Mouse (Mus musculus): ENCODE results near the gene Cd209d. TPM values are rescaled to one million over a fixed set of nuclear protein-coding genes. Genes with fewer than 3 reads are reported as not detected.
"Not testable (repeated sequence)": the region's sequence is repeated elsewhere in the genome, so short reads cannot be mapped to it uniquely, and the experiment has no call there.

The Cd209d gene
- polyA plus RNA-seq (2012; rRNA removed), result not detected in 2 replicates

- TF ChIP-seq CTCF (IDR thresholded peaks at IDR 0.05; ENCODE audit: borderline replicate concordance, extremely low read depth, insufficient read depth, insufficient read length), result no peak
- no peak for TF ChIP-seq POLR2A (IDR thresholded peaks at IDR 0.05; ENCODE audit: borderline replicate concordance, extremely low read depth, insufficient read depth, insufficient read length, poor library complexity, severe bottlenecking)
- no peak for DNase-seq (ENCODE audit: low read depth)
Observed at GRCm38 (mm10) chr8:3878455-3878854, at the start of gene Cd209d. Gene Cd209d (minus strand): TSS chr8:3878555.

GRCm38 (mm10) chr8:3926744-3927143 is 48.4 kb upstream of the Cd209d start, which contains the start of gene Cd209b:
Gene Cd209b (minus strand): TSS chr8:3926844.
- TF ChIP-seq POLR2A (IDR thresholded peaks at IDR 0.05; ENCODE audit: borderline replicate concordance, extremely low read depth, insufficient read depth, insufficient read length, poor library complexity, severe bottlenecking) (no peak), CTCF (IDR thresholded peaks at IDR 0.05; ENCODE audit: borderline replicate concordance, extremely low read depth, insufficient read depth, insufficient read length) (no peak)
- DNase-seq (ENCODE audit: low read depth), result no peak

GRCm38 (mm10) chr8:3876121-3876520 is 2.2 kb downstream of the Cd209d start:
- TF ChIP-seq POLR2A (IDR thresholded peaks at IDR 0.05; ENCODE audit: borderline replicate concordance, extremely low read depth, insufficient read depth, insufficient read length, poor library complexity, severe bottlenecking), result no peak
- no peak for TF ChIP-seq CTCF (IDR thresholded peaks at IDR 0.05; ENCODE audit: borderline replicate concordance, extremely low read depth, insufficient read depth, insufficient read length)
- no peak for DNase-seq (ENCODE audit: low read depth)

GRCm38 (mm10) chr8:3862736-3863135 is 15.6 kb downstream of the Cd209d start:
- DNase-seq (ENCODE audit: low read depth), result not testable (repeated sequence)

GRCm38 (mm10) chr8:3854209-3854608 is 24.1 kb downstream of the Cd209d start, which contains the start of gene Cd209e:
Gene Cd209e (minus strand): TSS chr8:3854309.
- TF ChIP-seq POLR2A (IDR thresholded peaks at IDR 0.05; ENCODE audit: borderline replicate concordance, extremely low read depth, insufficient read depth, insufficient read length, poor library complexity, severe bottlenecking) (no peak), CTCF (IDR thresholded peaks at IDR 0.05; ENCODE audit: borderline replicate concordance, extremely low read depth, insufficient read depth, insufficient read length) (no peak)
- DNase-seq (ENCODE audit: low read depth), result no peak

Other genes with a start within 250 kb of the Cd209d start
- gene Stxbp2, start 247.6 kb downstream of the Cd209d start, polyA plus RNA-seq (2012; rRNA removed), result 117 and 254 TPM in 2 replicates
- gene Retn, start 222.8 kb downstream of the Cd209d start, polyA plus RNA-seq (2012; rRNA removed), result 0.34 and 0.52 TPM in 2 replicates
- gene Mcemp1, start 212.8 kb downstream of the Cd209d start, polyA plus RNA-seq (2012; rRNA removed), result 0.11 and 0.29 TPM in 2 replicates
- gene Fcor, start 206.2 kb downstream of the Cd209d start, polyA plus RNA-seq (2012; rRNA removed), result 6.8 and 11.7 TPM in 2 replicates
- 57.5 and 60.9 TPM in 2 replicates for gene Trappc5, start 202.3 kb downstream of the Cd209d start, polyA plus RNA-seq (2012; rRNA removed)
- gene Fcer2a, start 184.4 kb downstream of the Cd209d start, polyA plus RNA-seq (2012; rRNA removed), result not detected in 2 replicates
- not detected in 2 replicates for gene Clec4g, start 157.9 kb downstream of the Cd209d start, polyA plus RNA-seq (2012; rRNA removed)
- 0.12 TPM in 1 of 2 replicates, not detected in the other for gene Cd209a, start 129.6 kb downstream of the Cd209d start, polyA plus RNA-seq (2012; rRNA removed)
- gene Cd209e, start 24.2 kb downstream of the Cd209d start, polyA plus RNA-seq (2012; rRNA removed), result not detected in 2 replicates
- gene Cd209b, start 48.3 kb upstream of the Cd209d start, polyA plus RNA-seq (2012; rRNA removed), result not detected in 2 replicates
- gene Cd209c, start 76.2 kb upstream of the Cd209d start, polyA plus RNA-seq (2012; rRNA removed), result 0.05 and 0.15 TPM in 2 replicates
- 0.07 TPM in 1 of 2 replicates, not detected in the other for gene Cd209f, start 227.3 kb upstream of the Cd209d start, polyA plus RNA-seq (2012; rRNA removed)

Measured in brain, embryonic 14.5 days (tissue).